Mouse (Mus musculus) NIH3T3 (cell line): ENCODE results near the gene Bglap.

Source experiments
- DNase-seq: peaks from one replicate; pipeline ENCODE4 v3.0.0-alpha.2; 2012; ENCODE audit warnings: low read depth

Gene Bglap

DNA sequence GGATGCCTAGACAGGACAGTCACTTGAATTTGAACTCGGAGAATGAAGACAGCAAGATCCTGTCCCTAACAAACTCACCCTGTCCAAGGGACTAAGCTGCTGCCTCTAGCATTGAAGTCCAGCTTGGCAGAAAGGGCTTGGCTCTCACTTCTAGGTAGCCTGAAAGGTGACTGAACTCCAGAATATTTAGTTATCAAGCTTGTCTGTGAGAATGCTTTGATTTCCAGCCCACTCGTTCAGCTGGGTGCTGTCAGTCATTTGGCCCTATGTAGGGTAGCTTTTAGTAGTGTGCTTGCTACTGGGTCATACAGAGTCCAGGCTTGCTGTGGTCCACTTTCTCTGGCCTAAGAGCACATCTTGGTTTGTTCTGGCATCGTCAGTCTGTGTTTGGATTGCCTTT is 45.3 kb downstream of the Bglap start:
- DNase-seq: no peak

DNA sequence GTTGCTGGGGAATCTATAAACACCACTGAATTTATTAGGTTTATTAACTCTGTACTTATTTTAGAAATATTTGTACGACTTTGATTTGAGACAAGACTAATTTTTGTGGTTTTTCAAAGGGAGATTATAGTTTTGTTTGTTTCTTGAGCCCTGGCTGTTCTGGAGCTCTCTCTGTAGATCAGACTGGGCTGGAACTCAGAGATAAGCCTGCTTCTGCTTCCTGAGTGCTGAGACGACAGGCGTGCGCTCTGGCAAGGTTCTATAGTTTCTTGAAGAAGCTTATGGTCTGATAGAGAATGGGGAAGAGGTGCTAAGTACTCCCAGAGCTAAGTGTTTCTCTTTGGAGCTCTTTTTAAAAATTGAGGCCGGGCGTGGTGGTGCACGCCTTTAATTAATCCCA is 45.9 kb downstream of the Bglap start:
- no peak for DNase-seq

GRCm38 (mm10) chr3:88337367-88338020 is 46.8 kb downstream of the Bglap start:
- peak; percentile 54 for DNase-seq

GRCm38 (mm10) chr3:88336058-88337013 is 47.9 kb downstream of the Bglap start, which contains the start of the genes Tmem79 and Smg5:
Gene Tmem79, minus strand, starts transcription at chr3:88336148.
Gene Smg5, plus strand, starts transcription at chr3:88336260.
- DNase-seq: peak; percentile 98

- peak; percentile 56 for DNase-seq
Measured at GRCm38 (mm10) chr3:88335436-88336053, 48.7 kb downstream of the Bglap start.

DNA sequence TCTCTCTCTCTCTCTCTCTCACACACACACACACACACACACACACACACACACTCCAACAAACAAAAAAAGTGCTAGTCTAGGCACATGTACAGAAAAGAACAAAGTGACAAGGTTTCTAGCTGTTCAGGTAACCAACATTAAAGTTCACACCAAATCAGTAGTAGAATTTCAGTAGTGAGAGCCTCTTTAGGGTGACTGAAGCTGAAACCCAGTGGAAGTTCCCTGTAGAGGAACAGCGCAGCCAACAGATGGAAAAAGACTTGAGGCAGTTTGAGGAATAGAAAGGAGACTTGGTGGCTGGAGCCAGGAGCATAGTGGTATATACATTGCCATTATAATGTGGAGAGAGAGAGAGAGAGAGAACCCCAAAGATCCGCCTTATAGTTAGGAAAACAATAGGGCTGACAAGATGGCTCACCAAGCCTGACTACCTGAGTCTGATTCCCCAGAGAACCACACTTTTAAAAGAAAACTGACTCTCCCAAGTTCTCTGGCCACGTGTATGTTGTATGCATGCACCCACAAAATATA is 49.3 kb downstream of the Bglap start:
- DNase-seq: peak; percentile 46

DNA sequence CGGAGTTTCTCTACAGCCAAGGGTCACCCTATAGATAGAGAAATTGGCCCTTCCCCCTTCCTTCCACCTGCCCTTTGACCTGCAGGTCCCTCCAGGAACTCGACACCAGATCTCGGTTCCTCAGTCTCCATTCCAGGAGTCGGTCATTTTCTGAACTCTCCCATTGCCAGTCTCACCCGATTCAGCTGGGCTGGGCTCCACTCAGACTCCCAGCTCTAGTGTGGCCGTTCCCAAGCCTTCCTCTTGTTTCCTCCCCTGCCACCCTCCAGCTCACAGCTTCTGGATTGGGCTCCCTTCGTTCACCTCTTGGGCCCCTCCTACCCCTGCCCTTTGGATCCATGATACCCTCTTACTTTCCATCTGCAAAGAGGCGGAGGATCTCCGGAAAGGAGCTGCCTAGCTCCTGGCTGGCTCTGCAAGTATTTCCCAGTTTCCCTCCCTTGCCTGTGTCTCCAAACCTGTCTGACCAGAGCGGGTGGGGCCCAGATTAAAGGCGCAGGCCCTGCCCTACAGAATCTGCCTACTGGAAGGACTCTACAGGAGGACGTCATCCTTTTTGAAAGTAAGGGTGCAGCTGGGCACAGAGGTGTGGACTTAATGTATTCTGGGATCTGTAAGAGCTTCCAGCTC is 50.1 kb downstream of the Bglap start:
- DNase-seq: no peak
